Mouse (Mus musculus) c-Kit-positive CD71-positive TER-119-negative erythroid progenitor cells, embryonic 14.5 days (primary cell): ENCODE results near the gene Lgr4.
"Not testable (repeated sequence)": the region's sequence is repeated elsewhere in the genome, so short reads cannot be mapped to it uniquely, and the experiment has no call there.

Source experiments
- DNase-seq: peaks from one replicate; pipeline ENCODE4 v3.0.0-alpha.2; 2013; ENCODE audit warnings: low read depth

Lgr4 gene

DNA sequence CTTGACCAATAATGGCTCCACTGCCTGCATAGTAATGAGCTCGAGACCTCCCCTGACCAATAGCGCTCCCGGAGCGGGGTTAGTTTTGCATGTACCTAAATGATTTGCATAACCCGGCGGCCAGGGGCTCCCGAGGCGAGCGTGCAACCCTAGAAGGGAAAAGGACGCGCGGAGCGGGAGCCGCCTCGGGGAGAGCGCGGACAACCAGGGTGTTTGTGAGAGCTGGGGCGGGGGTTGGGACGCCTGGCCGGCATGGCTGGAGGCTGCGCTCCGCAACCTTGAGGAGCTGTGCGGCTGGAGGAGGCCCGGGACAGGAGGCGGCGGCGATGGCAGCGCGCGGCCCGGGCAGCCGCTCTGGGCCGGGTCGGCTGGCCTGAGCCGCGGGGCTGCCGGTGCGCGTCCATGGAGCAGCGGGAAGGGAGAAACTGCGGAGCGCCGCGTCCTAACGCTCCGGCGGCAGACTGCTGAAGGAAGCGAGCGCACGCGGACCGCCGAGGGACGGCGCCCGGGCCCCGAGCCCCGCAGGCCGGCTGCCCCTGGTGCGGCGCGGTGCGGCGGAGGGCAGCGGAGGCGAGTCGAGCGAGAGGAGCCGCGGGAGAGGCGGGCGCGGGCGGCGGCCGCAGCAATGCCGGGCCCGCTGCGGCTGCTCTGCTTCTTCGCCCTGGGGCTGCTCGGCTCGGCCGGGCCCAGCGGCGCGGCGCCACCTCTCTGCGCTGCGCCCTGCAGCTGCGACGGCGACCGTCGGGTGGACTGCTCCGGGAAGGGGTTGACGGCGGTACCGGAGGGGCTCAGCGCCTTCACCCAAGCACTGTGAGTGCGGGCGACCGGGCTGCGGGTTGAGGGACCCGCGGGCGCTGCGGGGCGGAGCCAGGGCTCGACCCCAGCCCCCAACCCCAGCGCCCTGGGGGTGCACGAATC lies at the start of gene Lgr4:
Gene Lgr4, plus strand, starts transcription at position 152 of the 918 bp plus-strand sequence.
- DNase-seq: peak; percentile 96

DNA sequence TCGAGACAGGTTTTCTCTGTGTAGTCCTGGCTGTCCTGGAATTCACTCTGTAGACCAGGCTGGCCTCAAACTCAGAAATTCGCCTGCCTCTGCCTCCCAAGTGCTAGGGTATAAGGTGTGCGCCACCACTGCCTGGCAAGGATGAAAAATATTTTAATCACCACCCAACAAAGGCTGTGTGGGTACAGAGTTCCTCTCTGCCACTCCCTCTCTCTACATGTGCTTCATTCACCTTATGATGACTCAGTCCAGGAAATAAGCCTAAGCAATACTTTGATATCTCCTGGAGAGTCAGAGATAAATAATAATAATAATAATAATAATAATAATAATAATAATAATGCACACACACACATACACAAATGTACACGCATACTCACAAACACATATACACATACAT lies 38.0 kb upstream of the Lgr4 start:
- not testable (repeated sequence) for DNase-seq

DNA sequence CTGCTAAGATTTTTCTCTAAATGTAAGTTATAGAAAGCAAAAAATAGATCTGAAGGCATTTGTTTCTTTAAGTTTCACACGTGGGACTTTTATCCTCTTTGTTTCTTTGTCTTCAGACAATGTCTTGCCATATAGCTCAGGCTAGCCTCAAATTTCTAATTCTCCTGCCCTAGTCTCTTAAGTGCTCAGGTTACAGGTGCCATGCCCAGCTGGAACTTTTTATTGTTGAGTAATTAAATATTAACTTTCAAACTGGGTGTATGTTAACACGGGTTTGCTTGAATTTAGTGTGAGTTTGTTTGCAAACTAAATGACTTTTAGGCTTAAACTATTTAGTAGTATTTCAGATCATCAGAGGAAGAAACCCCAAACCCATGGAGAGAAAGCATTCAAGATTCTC lies 36.3 kb upstream of the Lgr4 start:
- DNase-seq: no peak

DNA sequence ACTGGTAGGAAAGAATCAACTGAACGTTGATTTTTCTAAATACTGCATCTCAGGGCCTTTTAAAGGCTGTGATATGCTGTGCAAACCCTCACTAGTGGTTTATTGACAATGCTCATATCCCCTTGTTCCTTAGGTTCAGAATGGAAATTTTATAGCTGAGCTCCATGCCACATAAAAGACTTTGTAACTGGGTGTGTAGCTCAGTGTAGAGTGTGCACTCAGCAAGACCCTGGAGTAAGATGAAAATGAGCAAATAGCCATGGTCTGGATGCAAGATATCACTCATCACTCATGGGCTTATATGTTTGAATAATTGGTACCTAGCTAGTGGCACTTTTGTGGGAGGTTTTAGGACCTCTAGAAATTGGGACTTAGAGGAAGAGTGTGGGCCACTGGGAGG lies 35.8 kb upstream of the Lgr4 start:
- no peak for DNase-seq

DNA sequence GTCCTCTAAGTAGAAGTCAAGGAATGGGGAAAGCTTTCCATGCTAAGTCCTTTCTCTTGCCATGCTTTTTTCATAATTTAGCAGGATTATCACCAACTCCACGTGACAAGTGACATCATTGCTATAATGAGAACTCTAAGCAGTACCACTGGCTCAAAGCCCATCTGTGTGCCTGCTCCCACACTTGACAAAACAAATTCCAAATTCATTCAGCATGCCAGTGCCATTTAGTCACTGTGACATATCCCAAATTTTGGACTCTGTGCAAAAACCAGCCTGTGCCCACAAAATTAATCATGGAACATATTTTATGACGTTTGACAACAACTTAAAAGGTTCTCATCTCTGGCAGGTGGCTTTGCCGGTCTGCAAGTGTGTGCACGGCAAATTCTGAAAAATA lies 33.3 kb upstream of the Lgr4 start:
- DNase-seq: no peak

DNA sequence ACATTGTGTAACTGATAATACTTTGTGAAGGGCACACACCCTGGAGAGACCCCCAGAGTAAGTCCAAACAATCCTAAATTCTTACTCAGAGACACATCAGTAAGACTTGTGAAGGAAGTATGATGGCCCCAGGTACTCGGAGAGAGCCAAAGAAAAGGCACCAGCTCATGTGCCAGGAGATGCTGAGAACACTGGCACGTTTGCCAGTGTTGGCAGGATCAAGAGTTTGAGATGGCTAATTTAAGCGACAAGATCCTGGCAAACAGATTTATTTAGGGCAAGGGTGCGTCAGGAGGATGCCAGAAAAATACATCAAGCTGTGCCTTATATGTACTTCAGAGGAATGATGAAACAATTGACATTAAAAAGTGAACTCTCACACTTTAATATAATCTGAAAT lies 32.9 kb upstream of the Lgr4 start:
- DNase-seq: no peak

DNA sequence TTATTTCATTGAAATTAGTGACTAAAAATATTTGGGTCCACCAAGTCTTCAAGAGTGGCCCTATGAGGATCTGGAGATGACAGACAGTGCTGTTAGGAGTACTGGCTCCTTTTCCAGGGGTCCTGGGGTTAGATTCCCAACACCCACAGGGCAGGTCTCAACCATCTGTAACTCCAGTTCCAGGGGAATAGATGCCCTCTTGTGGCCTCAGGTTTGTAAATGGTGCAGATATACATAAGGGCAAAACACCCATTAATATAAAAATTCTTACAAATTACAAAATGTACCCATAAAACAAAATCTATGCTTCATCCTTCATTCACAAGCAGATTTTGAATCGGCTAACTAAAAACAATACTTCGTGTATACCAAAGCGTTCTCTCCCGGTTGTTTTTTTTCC lies 27.4 kb upstream of the Lgr4 start:
- DNase-seq: no peak

DNA sequence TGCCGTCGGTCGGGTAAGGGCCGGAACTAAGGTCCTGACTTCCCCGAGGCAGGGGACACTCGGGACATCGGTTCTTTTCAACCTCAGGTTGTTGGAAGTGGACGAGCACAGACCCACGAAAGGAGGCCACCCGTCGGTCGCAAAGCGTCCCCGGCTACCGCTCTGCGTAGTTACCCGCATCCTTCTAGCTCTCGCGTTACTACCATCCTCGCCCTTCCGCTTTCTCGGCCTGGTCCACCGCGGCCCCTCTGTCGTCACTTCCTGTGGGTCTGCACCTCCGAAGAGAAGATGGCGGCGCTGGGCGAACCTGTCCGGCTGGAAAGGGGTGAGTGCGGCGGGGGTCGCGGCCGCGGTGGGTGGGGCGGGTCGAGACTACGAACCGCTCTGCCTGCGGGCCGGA lies 26.9 kb upstream of the Lgr4 start, which contains the start of gene Lin7c:
Gene Lin7c, plus strand, starts transcription at position 257 of the 400 bp plus-strand sequence.
- peak; percentile 82 for DNase-seq

DNA sequence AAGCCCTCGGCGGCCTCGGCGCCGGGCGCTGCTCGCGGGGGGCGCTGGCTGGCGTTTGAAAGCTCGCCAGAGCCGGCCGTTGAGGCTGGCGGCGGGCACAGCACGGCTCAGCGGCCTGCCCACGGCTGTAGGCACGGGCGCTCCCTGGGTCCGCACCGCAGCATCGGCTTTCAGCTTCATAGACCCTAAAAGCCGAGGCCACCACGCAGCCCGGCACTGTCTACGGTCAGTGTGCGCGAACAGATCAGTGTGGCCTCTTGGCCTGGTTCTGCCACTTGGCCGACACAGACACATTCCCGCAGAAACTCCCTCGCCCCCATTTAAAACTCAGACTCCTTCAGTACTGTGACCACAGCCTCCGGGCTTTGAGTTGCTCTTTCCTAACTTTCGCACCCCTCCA lies 26.4 kb upstream of the Lgr4 start:
- DNase-seq: peak; percentile 8

DNA sequence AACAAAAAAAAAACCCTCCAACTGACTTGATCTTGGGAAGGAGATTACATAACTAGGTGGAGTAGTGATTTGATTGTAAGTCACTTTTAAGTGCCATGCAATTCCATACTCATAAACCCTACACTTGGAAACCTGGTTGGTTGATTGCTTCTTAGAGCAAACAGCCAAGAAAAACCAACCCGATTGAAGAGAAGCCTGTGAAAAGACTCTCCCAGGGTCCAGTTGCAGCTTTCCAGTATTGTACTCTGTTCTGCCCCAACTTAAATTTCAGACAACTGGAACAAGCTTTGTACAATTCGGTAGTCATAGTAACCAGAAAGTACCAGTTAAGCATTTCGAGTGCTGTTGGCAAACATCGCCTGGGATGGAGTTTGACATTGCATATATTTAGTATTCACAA lies 26.0 kb upstream of the Lgr4 start:
- DNase-seq: peak; percentile 15

DNA sequence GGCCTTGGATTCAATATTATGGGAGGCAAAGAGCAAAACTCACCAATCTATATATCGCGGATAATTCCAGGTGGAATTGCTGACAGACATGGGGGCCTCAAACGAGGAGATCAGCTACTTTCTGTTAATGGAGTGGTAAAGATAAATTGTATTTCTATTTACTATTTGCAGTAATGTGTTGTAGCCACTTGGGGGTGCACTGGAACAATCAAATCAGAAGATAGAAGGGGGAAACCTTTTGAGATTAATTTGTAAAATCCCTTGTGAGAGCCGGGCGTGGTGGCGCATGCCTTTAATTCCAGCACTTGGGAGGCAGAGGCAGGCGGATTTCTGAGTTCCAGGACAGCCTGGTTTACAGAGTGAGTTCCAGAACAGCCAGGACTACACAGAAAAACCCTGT lies 21.1 kb upstream of the Lgr4 start:
- DNase-seq: no peak

DNA sequence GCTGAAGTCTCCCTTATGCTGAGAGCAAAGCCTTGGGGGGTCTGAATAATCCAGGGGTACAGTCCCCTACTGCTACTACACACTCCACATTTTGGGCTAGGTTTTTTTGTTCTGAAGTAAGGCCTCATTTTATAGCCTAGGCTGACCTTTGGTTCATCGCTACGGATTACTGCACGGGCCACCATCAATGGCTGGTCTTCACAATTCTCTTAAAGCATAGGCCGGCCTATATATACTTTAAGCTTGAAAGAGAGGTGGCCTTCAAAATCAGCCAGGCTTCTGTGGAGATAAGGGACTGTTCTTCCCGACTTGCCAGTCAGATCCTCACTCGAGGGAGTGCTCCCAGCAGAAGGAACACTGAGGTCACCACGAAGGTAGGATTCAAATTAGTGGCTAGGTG lies 14.6 kb upstream of the Lgr4 start:
- no peak for DNase-seq

DNA sequence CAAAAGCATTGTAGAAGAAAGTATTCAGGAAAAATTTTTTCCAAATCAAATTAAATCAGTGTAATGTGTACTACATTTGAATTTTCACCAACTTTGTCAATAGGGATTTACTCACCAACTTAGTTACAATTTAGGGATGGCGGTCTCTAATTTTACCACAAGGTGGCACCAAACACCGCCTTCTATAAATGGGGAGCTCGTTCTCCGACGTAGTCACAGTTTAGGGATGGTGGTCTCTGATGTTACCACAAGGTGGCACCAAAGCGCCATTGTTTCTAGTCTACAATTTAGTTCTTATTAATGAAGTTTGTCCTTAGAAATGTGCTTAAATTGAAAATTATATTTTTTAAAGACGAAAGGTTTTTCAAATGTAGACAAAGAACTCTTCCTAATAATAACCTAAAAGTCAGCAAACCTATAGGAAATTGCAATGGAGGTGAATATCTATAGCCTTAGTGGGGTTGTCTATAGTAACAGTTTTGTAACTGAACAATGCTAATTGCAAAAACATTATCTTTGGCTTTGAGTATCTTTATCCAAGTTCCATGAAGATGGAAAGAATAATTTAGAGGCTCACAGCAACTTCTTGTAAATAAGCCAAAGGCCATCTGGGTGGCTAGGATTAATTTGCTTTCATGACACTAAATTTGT lies 13.2 kb upstream of the Lgr4 start:
- peak; percentile 91 for DNase-seq

DNA sequence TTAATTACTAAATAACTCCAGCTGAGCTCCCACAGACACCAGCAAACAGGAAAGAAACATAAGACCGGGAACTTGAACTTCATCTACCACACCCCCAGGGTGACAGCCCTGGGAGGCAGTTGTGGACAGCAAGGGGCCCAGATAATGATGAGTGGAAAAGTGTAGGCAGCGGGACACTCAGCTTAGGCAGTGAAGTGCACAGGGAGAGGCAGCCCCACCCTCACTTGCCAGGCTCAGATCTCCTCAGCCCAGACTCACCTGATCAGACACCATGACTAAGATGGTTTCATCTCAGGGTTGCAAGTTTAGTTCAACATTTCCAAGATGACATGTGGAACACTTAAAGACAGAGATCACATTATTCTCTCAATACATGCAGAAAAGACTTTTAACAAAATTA lies 8.3 kb upstream of the Lgr4 start:
- DNase-seq: no peak

DNA sequence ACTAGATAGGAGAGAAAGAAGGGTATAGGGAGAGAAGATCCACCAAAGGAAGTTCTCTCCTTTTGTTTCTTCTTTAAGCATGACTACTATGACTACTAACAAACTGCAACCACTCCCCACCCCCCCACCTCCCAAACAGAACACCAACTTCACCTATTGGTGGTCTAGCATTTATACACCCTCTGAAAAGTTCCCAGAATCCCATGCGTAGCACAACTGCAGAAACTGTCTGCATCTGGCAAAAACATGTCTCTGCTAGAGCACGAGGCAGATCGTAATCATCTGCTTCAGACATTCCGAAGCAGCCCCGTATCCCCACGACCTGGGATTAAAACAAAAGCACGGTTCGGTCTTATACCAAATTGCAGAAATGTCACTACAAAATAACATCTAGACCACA lies 5.2 kb upstream of the Lgr4 start:
- no peak for DNase-seq

DNA sequence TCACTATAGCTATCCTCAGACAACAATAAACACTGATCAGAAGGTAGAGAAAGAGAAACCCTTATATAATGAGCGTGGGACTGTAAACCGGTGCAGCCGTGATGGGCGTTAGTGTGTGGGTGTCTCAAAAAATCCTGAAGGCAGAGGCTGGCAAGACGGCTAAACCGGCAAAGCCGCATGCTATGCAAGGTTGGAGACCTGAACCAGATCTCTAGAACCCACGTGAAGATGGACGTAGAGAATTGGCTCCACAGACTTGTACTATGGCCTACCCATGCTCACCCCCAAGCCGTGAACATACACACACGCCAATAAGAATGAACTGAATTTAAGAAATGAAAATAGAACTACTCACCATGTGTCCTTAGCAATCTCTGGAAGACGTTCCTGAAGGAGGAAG lies 4.7 kb upstream of the Lgr4 start:
- DNase-seq: no peak

DNA sequence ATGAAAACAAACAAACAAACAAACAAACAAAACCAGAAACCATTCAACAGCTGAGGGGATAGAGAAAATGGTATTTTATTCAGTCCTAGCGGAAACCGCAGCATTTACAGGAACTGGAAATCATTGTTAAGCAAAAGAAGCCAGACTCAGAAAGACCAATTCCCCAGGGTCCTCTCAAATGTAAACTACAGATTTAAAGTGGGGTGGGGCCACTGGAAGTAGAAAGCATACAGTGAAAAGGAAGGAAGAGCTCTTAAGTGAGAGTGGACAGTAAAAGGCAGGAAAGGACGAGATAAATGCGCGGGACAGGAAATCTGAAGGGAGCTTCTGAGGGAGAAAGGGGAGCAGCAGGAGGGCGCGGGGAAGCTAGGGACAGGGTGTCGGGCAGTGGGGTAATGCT lies 4.2 kb upstream of the Lgr4 start:
- DNase-seq: no peak

DNA sequence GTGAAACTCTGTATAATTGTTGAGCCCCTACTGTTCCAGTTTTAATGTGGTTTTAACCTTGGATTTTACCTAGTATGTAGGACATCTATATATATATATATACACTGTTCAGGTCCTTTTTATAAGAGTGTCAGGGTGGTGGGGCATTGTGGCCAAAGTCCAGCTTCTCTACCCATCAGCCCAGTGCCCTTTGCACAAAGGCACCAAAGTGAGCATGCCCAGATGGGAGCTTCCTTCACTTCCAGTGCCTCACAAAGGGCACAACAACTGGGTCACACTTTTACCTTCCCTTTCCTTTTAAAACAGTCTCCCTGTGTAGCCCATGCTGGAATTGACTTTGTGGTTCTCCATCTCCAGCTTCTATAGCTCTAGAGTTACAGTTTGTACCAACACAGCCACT lies 2.8 kb upstream of the Lgr4 start:
- DNase-seq: no peak

DNA sequence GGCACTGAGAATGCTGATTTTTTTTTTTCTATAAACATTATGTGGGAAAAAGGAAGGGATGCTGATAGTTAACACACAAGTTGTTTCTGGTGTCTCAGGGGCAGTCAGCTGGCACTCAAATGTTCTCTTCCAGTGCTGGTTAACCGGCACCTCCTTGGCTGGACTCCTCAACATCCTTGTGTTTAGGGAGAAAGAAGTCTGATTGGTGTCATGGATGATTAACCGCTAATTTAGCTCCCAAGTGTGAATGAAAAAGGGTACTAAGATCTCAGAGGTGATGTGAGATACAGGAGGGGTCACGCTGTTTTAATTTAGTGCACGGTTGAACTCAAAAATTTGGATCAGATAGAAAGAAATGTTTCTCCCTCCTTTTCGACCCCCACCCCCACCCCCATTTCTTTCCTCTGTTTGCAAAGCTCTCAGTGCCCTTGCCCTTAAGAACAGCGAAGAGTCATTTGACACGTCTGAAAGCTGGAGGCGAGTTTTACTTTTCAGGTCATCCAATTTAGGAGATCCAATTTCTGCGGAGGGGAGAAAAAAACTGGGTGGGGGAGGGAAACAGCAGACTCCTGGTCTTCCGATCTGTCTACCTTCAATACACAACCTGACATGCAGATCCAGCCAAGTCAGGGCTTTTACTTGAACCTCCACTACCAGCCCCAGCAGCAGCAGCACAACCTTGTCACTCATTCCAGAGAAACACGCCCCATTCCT lies 508 bp upstream of the Lgr4 start:
- no peak for DNase-seq

DNA sequence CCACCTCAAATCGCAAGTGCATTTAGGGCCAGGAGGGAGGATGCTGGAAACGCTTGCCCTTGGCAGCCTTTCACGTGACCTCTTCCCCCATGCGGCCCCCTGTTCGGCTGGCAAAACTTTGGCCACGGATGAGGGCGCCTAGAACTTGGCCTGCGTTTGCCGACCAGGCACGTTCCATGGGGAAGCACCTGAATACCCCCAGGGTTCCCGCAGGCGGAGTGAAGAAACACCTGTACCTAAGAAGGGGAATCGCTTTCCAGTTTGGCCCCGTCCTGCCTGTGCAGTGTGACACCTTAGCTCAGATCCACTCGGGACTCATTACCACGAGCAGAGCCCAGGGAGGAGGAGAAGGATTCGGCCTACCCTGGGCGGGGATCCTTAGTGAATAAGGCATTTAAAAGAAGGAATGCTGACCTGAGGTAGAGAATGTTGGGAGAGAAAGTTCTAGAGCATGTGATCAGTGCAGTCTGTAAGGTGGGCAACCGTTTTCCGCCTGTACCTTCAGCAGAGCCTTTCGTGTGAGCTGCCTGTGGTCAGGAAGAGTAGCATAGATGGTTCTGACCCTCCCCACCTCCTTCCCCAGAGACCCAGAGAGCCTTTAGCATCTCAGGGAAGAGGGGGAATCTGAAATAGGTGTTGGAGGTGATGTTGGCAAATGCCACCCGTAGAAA lies 1.3 kb downstream of the Lgr4 start:
- no peak for DNase-seq

DNA sequence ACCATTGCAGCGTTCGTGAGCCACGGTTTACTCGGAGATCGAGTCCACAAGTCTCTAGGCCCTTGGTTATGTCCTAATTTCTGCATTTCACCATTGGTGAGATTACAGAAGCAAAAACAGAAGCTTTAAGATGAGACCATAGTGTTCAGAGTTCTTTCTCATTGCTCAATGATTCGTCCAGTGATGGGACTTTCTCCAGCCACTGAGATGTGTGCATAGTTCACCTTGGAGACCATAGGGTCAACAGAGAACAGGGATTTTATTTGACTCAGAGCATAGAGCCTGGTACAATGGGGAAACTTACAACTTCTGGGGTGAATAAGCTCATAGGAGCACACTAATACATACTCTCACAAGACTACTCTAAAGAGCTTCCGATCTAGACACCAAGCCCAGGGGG lies 3.0 kb downstream of the Lgr4 start:
- no peak for DNase-seq

DNA sequence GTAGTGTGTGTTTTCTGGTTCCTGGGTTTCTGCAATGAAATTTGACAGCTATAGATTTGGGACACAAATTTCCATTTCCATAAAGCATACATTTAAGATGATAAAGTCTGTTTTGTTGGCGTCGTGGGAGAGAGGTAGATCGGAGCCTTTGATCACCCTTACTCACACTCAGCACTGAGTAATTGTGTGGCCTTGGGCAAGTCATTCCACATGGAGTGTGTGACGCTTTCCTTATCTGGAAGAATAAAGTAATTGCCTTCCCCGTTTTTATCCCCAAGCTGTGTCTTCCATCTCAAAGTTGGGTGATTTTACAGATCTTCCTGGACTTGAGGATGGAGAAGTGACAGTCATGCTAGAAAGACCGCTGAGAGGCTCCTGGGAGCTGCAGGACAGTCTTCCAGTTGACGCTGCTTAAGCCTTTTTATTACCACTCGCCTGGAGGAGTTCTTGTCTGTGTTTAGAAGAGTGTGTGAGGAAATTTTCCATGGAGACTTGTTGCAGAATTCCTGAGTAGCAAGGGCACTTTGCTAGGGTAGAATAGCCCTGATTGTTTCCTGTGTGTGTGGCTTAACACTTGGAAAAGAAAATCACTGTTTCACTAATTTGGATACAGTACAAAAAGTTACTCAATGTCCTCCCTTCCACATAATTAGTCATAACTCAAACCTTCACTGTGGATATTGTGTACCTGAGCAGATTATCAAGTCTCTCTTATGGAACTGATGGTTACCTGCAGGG lies 4.0 kb downstream of the Lgr4 start:
- no peak for DNase-seq
